30 mouse cellular contexts compared by ENCODE assay signal in genomic region chr13:74140793-74141192, GRCm38 (mm10). TPM values are rescaled to one million over a fixed set of nuclear protein-coding genes. Genes with fewer than 3 reads are reported as not detected.
A peak's percentile ranks its signal among the peaks of the same experiment; 100 is the strongest.
DNase-seq lines count a peak whose midpoint lies in the region; ATAC-seq lines count a peak whose summit lies in the region.
"Had no signal": no experiment of that assay in that cellular context is flagged by ENCODE, and none has a peak within 500 bp of the region (broad histone marks: within the 10 kb centered on the region; RNA-seq: fewer than 3 reads in every experiment).

No protein-coding gene starts in this region.

- H3K27ac ChIP-seq in kidney, embryonic 14.5 days (ENCODE audit: low read depth, low read length): no peak overlapping the region
- H3K27ac ChIP-seq: embryonic facial prominence, embryonic 10.5 days; embryonic facial prominence, embryonic 13.5 days; forebrain, embryonic 12.5 days; heart, adult 2 months; heart, embryonic 10.5 days; heart, embryonic 13.5 days had no signal

- H3K27me3 ChIP-seq in kidney, embryonic 14.5 days (ENCODE audit: control insufficient read depth, insufficient read depth, low read length): no peaks in the 10 kb centered on the region
- H3K27me3 ChIP-seq: embryonic facial prominence, embryonic 13.5 days; forebrain, embryonic 12.5 days; heart, embryonic 13.5 days had no signal

- 93% methylated on average over 6 of the region's 6 CpGs for WGBS in kidney, embryonic 14.5 days

- H3K36me3 ChIP-seq in kidney, embryonic 14.5 days (ENCODE audit: control insufficient read depth, insufficient read depth, low read length): no peaks in the 10 kb centered on the region
- H3K36me3 ChIP-seq: embryonic facial prominence, embryonic 10.5 days; embryonic facial prominence, embryonic 13.5 days; forebrain, embryonic 12.5 days; heart, embryonic 10.5 days; heart, embryonic 13.5 days had no signal

- peak; percentile 52 for DNase-seq in kidney, adult 18-20 months
- DNase-seq in kidney, adult 9 months: peak; percentile 83
- peak; percentile 26 for DNase-seq in kidney, postnatal 10 days
- peak; percentile 53 to 70 for DNase-seq in kidney, postnatal 36 days
- DNase-seq in cerebellum, postnatal 10 days: no peak
- no peak for DNase-seq in left cerebral cortex, adult 8-10 months (ENCODE audit: low spot score in 2 of 2)
- DNase-seq in layer of hippocampus, adult 11-12 months (ENCODE audit: low spot score): no peak
- DNase-seq: adrenal gland, adult 2 months; adrenal gland, postnatal 14 days; cerebellum, adult 11 months; cerebellum, adult 2 months; cerebellum, adult 9-11 months; cerebellum, postnatal 36 days; embryo, embryonic 11 days; gastrocnemius, postnatal 10 days; gastrocnemius, postnatal 36 days; heart, adult 2 months; heart, postnatal 14 days; heart, postnatal 4 days had no signal

- H3K9ac ChIP-seq in kidney, embryonic 14.5 days (ENCODE audit: low read depth, low read length): no peak overlapping the region
- H3K9ac ChIP-seq: embryonic facial prominence, embryonic 13.5 days; forebrain, embryonic 12.5 days; heart, embryonic 13.5 days had no signal

- no peak overlapping the region for H3K4me3 ChIP-seq in kidney, embryonic 14.5 days (ENCODE audit: low read length)
- H3K4me3 ChIP-seq: embryonic facial prominence, embryonic 10.5 days; embryonic facial prominence, embryonic 13.5 days; erythroblast, embryonic 14.5 days; forebrain, embryonic 12.5 days; heart, adult 2 months; heart, embryonic 10.5 days; heart, embryonic 13.5 days had no signal

- H3K9me3 ChIP-seq in kidney, embryonic 14.5 days (ENCODE audit: control insufficient read depth, low read length): no peaks in the 10 kb centered on the region
- H3K9me3 ChIP-seq: embryonic facial prominence, embryonic 10.5 days; embryonic facial prominence, embryonic 13.5 days; forebrain, embryonic 12.5 days; heart, embryonic 10.5 days; heart, embryonic 13.5 days had no signal

- no peak overlapping the region for H3K4me2 ChIP-seq in kidney, embryonic 14.5 days (replicated peaks; ENCODE audit: low read depth, low read length)
- H3K4me2 ChIP-seq: embryonic facial prominence, embryonic 13.5 days; forebrain, embryonic 12.5 days; heart, embryonic 13.5 days had no signal

- 0 out of 2 replicates have a peak, but pooled peaks cover 4% of the 10 kb centered on the region for H3K4me1 ChIP-seq in kidney, embryonic 14.5 days (ENCODE audit: control insufficient read depth, insufficient read depth, low read length)
- H3K4me1 ChIP-seq: embryonic facial prominence, embryonic 10.5 days; embryonic facial prominence, embryonic 13.5 days; forebrain, embryonic 12.5 days; heart, embryonic 13.5 days had no signal

- no peak for ATAC-seq in kidney, embryonic 14.5 days (ENCODE audit: low FRiP score, low TSS enrichment)
- ATAC-seq: CD4-positive, CD25-positive, alpha-beta regulatory T cell, adult 4 months; forebrain, embryonic 16.5 days had no signal

RNA-seq across cellular contexts. Expression of gene Slc9a3, which starts 19.5 kb away (rescaled TPM):
- 0.16 and 0.23 TPM in 2 replicates for polyA plus RNA-seq in kidney, embryonic 14.5 days (2014; fragmentation: Nextera tagmentation; extraction: Ambion mirVana)
- total RNA-seq in left cerebral cortex, adult 8-10 months (2022): 1 to 10 TPM; 2.0 to 2.7 (median 2.4) TPM
- total RNA-seq: granulocyte monocyte progenitor cell, adult 5-6 weeks had no signal
- polyA plus RNA-seq: CD4-positive, CD25-positive, alpha-beta regulatory T cell, adult 4 months; embryonic facial prominence, embryonic 13.5 days; erythroblast, embryonic 14.5 days; forebrain, embryonic 12.5 days; heart, embryonic 13.5 days; hindbrain, embryonic 11.5 days had no signal

Comparison
In these comparisons a context has a peak if more than half of its experiments do, and no peak if none do; other contexts are left out.
1. DNase-seq: peak in kidney, adult 18-20 months (single experiment), kidney, adult 9 months (single experiment), kidney, postnatal 10 days (single experiment) and kidney, postnatal 36 days (2 of 2); none in cerebellum, postnatal 10 days (0 of 2), left cerebral cortex, adult 8-10 months (0 of 2) and layer of hippocampus, adult 11-12 months (single experiment).